Mouse (Mus musculus): ENCODE measurements around the gene Sypl.

DNA sequence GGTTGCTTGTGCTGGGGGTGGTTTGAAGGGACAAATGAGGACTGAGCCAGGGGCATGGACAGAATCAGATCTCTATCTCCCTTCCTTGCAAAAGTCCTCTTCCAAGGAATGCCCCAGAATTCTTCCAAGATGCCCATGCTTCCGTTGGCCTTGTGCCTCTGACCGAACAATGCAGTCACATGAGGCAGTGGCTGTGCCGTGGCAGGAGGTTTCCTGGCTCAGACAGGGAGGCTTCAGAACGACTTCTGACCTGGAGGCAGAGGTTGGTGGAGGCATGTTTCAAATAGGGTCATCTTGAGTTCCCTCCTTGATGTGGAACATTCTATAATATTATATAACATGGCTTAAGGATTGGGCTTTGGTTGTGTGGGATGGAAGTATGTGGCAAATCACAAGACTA lies 64.9 kb downstream of the Sypl start:
- no peak for TF ChIP-seq GATA1 (IDR thresholded peaks at IDR 0.05; ENCODE audit: low read length)
- no peak for TF ChIP-seq TAL1 (IDR thresholded peaks at IDR 0.05; ENCODE audit: low read length)

Data from erythroblast, embryonic 14.5 days (primary cell).